Mouse (Mus musculus) layer of hippocampus, adult 8-10 months (tissue): ENCODE results near the gene Gm13271. TPM values are rescaled to one million over a fixed set of nuclear protein-coding genes. Genes with fewer than 3 reads are reported as not detected.

Experiments
- total RNA-seq, 4 experiments: library from RNA; stranded (reverse); gene quantifications; 2 replicates each; pipeline ENCODE4 v1.2.4; 2022

Gene Gm13271
- total RNA-seq, 4 experiments from 2014 or later, result not detected

Other genes starting within 250 kb of the Gm13271 start
- not detected for gene Ifnb1, start 232.1 kb upstream of the Gm13271 start, total RNA-seq
- gene Ifna15, start 196.6 kb upstream of the Gm13271 start, total RNA-seq, result not detected
- gene Ifna14, start 183.1 kb upstream of the Gm13271 start, total RNA-seq, result not detected
- gene Ifna9, start 162.5 kb upstream of the Gm13271 start, total RNA-seq, result not detected
- gene Ifna12, start 151.5 kb upstream of the Gm13271 start, total RNA-seq, result not detected
- not detected for gene C87499, start 120.5 kb upstream of the Gm13271 start, total RNA-seq
- gene Ifna13, start 110.4 kb upstream of the Gm13271 start, total RNA-seq, result not detected
- gene Ifna16, start 77.9 kb upstream of the Gm13271 start, total RNA-seq, result not detected
- gene Ifna2, start 71.0 kb upstream of the Gm13271 start, total RNA-seq, result not detected
- gene Ifnab, start 63.5 kb upstream of the Gm13271 start, total RNA-seq, result not detected
- 1 to 10 TPM in 1 of 4 experiments, under 1 TPM in 3; 0.72 to 1.7 (median 0.82) TPM for gene Gm26566, start 33.1 kb upstream of the Gm13271 start, total RNA-seq
- 100 to 1,000 TPM in 3 of 4 experiments, 10 to 100 TPM in 1; 96.8 to 117 (median 107) TPM for gene Klhl9, start 32.4 kb upstream of the Gm13271 start, total RNA-seq
- gene Gm13283, start 5.3 kb downstream of the Gm13271 start, total RNA-seq, result not detected
- gene Gm13290, start 19.0 kb downstream of the Gm13271 start, total RNA-seq, result not detected
- not detected for gene Gm13289, start 22.1 kb downstream of the Gm13271 start, total RNA-seq
- gene Gm13272, start 25.0 kb downstream of the Gm13271 start, total RNA-seq, result not detected
- gene Ifnz, start 27.3 kb downstream of the Gm13271 start, total RNA-seq, result not detected
- gene Gm13276, start 30.8 kb downstream of the Gm13271 start, total RNA-seq, result not detected
- not detected for gene Gm13277, start 33.8 kb downstream of the Gm13271 start, total RNA-seq
- gene Gm13278, start 36.7 kb downstream of the Gm13271 start, total RNA-seq, result not detected
- not detected for gene Gm13275, start 39.6 kb downstream of the Gm13271 start, total RNA-seq
- gene Gm13279, start 42.5 kb downstream of the Gm13271 start, total RNA-seq, result not detected
- gene Gm13285, start 44.8 kb downstream of the Gm13271 start, total RNA-seq, result not detected
- not detected for gene Gm13287, start 48.4 kb downstream of the Gm13271 start, total RNA-seq
- gene Gm13288, start 50.7 kb downstream of the Gm13271 start, total RNA-seq, result not detected
- gene Ifna7, start 61.4 kb downstream of the Gm13271 start, total RNA-seq, result not detected
- not detected for gene Ifna11, start 65.1 kb downstream of the Gm13271 start, total RNA-seq
- not detected for gene Ifna6, start 72.5 kb downstream of the Gm13271 start, total RNA-seq
- gene Ifna5, start 80.7 kb downstream of the Gm13271 start, total RNA-seq, result not detected
- gene Ifna4, start 87.0 kb downstream of the Gm13271 start, total RNA-seq, result not detected
- gene Ifna1, start 95.2 kb downstream of the Gm13271 start, total RNA-seq, result not detected
- gene Ifne, start 125.3 kb downstream of the Gm13271 start, total RNA-seq, result not detected